Mouse (Mus musculus) activated CD4-positive, CD25-positive, alpha-beta regulatory T cell, adult 4 months (primary cell): ENCODE results near the gene Myo1c. TPM values are rescaled to one million over a fixed set of nuclear protein-coding genes. Genes with fewer than 3 reads are reported as not detected.

Experiments used
- ATAC-seq: one replicate; pipeline ENCODE4 v1.8.0; 2017
- polyA plus RNA-seq, 2 experiments: library from polyadenylated mRNA; unstranded; fragments of 100-300 nt; shearing (Covaris generic); gene quantifications; one replicate each; pipeline ENCODE4 v1.2.1; 2017

The Myo1c gene
- polyA plus RNA-seq, 2 experiments from 2014 or later: 15.7 to 25.1 TPM

DNA sequence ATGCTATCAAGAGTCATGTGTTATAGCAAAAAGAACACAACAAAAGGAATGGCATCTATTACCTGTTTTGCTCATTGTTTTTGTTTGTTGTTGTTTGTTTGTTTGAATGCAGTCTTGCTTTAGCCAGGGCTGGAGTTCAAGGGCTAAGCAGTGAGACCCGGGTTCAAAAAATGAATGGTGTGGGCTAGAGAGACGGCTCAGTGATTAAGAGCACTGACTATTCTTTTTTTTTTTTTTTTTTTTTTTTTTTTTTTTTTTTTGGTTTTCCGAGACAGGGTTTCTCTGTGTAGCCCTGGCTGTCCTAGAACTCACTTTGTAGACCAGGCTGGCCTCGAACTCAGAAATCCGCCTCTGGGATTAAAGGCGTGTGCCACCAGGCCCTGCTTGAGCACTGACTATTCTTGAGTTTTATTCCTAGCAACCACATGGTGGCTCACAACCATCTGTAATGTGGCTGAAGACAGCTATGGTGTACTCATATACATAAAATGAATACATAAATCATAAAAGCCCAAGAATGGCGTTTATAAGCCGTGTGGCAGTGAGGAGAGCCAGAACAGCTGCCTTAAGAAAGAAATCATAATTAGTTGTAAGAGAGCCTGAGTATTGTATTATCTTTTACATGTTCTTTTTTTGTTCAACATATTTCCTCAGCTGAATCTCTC is 66.5 kb downstream of the Myo1c start:
- no peak for ATAC-seq

DNA sequence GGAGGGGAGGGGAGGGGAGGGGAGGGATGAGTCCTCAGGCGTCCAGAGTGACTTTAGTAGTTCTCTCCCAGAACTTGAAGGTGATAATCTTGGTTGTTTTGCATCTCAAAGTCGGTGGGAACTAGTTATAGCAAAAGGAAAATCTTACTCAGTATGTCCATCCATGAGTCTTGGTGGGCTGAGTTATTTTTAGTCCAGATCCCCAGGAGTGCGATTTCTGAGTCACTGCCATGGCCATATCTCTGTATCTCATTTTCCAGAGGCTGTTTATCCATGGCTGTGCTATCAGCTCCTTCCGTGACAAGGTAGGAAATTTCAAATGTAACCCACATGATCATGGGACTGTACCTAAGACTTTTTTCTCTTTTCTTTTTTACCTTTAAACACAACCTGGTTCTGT is 72.0 kb downstream of the Myo1c start:
- no peak for ATAC-seq

Other genes starting within 250 kb of the Myo1c start
- 1 to 10 TPM; 1.8 to 3.9 TPM for gene Serpinf1, start 227.8 kb upstream of the Myo1c start, polyA plus RNA-seq
- gene Serpinf2, start 210.9 kb upstream of the Myo1c start, polyA plus RNA-seq: not detected
- 1 to 10 TPM; 5.2 to 7.3 TPM for gene Wdr81, start 195.8 kb upstream of the Myo1c start, polyA plus RNA-seq
- 10 to 100 TPM in 1 of 2 experiments, 1 to 10 TPM in 1; 5.6 to 16.0 TPM for gene Tlcd2, start 188.8 kb upstream of the Myo1c start, polyA plus RNA-seq
- gene Prpf8, start 163.7 kb upstream of the Myo1c start, polyA plus RNA-seq: 10 to 100 TPM; 33.9 to 38.7 TPM
- not detected for gene Rilp, start 140.4 kb upstream of the Myo1c start, polyA plus RNA-seq
- gene Scarf1, start 137.0 kb upstream of the Myo1c start, polyA plus RNA-seq: under 1 TPM; 0.42 to 0.47 TPM
- gene Slc43a2, start 118.8 kb upstream of the Myo1c start, polyA plus RNA-seq: 10 to 100 TPM; 18.3 to 18.7 TPM
- gene Pitpna, start 62.4 kb upstream of the Myo1c start, polyA plus RNA-seq: 10 to 100 TPM; 24.3 to 47.6 TPM
- gene Inpp5k, start 19.5 kb upstream of the Myo1c start, polyA plus RNA-seq: 100 to 1,000 TPM; 109 to 120 TPM
- 10 to 100 TPM; 12.0 to 13.8 TPM for gene Crk, start 28.8 kb downstream of the Myo1c start, polyA plus RNA-seq
- gene Ywhae, start 82.4 kb downstream of the Myo1c start, polyA plus RNA-seq: 100 to 1,000 TPM; 479 to 486 TPM
- gene Doc2b, start 145.5 kb downstream of the Myo1c start, polyA plus RNA-seq: not detected